Mouse (Mus musculus): ENCODE measurements around the gene Rere. TPM values are rescaled to one million over a fixed set of nuclear protein-coding genes. Genes with fewer than 3 reads are reported as not detected.

The Rere gene
- polyA plus RNA-seq, 1 experiment: 82.1 TPM

- TF ChIP-seq CTCF (IDR thresholded peaks at IDR 0.05; ENCODE audit: borderline replicate concordance, extremely low read depth, insufficient read depth, insufficient read length): no peak
- TF ChIP-seq POLR2A (IDR thresholded peaks at IDR 0.05; ENCODE audit: borderline replicate concordance, extremely low read depth, insufficient read depth, insufficient read length, poor library complexity, severe bottlenecking): no peak
- DNase-seq (ENCODE audit: low read depth): no peak
These were observed 165.2 kb downstream of the Rere start for GRCm38 (mm10) chr4:150446617-150447016.

GRCm38 (mm10) chr4:150447517-150447916 lies 166.1 kb downstream of the Rere start:
- DNase-seq (ENCODE audit: low read depth): no peak
- TF ChIP-seq CTCF (IDR thresholded peaks at IDR 0.05; ENCODE audit: borderline replicate concordance, extremely low read depth, insufficient read depth, insufficient read length) (no peak), POLR2A (IDR thresholded peaks at IDR 0.05; ENCODE audit: borderline replicate concordance, extremely low read depth, insufficient read depth, insufficient read length, poor library complexity, severe bottlenecking) (no peak)

- TF ChIP-seq CTCF (IDR thresholded peaks at IDR 0.05; ENCODE audit: borderline replicate concordance, extremely low read depth, insufficient read depth, insufficient read length): no peak
- TF ChIP-seq POLR2A (IDR thresholded peaks at IDR 0.05; ENCODE audit: borderline replicate concordance, extremely low read depth, insufficient read depth, insufficient read length, poor library complexity, severe bottlenecking): no peak
- DNase-seq (ENCODE audit: low read depth): no peak
These were observed 167.0 kb downstream of the Rere start for GRCm38 (mm10) chr4:150448433-150448832.

GRCm38 (mm10) chr4:150450081-150450691 lies 168.7 kb downstream of the Rere start:
- TF ChIP-seq CTCF (IDR thresholded peaks at IDR 0.05; ENCODE audit: borderline replicate concordance, extremely low read depth, insufficient read depth, insufficient read length): no peak
- peak; percentile 50 for DNase-seq (ENCODE audit: low read depth)

- TF ChIP-seq CTCF (IDR thresholded peaks at IDR 0.05; ENCODE audit: borderline replicate concordance, extremely low read depth, insufficient read depth, insufficient read length) (no peak), POLR2A (IDR thresholded peaks at IDR 0.05; ENCODE audit: borderline replicate concordance, extremely low read depth, insufficient read depth, insufficient read length, poor library complexity, severe bottlenecking) (no peak)
- no peak for DNase-seq (ENCODE audit: low read depth)
These were observed 170.9 kb downstream of the Rere start for GRCm38 (mm10) chr4:150452155-150452847.

GRCm38 (mm10) chr4:150454571-150455306 lies 173.3 kb downstream of the Rere start:
- TF ChIP-seq CTCF (IDR thresholded peaks at IDR 0.05; ENCODE audit: borderline replicate concordance, extremely low read depth, insufficient read depth, insufficient read length): no peak
- TF ChIP-seq POLR2A (IDR thresholded peaks at IDR 0.05; ENCODE audit: borderline replicate concordance, extremely low read depth, insufficient read depth, insufficient read length, poor library complexity, severe bottlenecking): no peak
- no peak for DNase-seq (ENCODE audit: low read depth)

- TF ChIP-seq POLR2A (IDR thresholded peaks at IDR 0.05; ENCODE audit: borderline replicate concordance, extremely low read depth, insufficient read depth, insufficient read length, poor library complexity, severe bottlenecking) (no peak), CTCF (IDR thresholded peaks at IDR 0.05; ENCODE audit: borderline replicate concordance, extremely low read depth, insufficient read depth, insufficient read length) (peak; percentile 15; the same call in 1 of the 2 replicates)
- no peak for DNase-seq (ENCODE audit: low read depth)
These were observed 174.3 kb downstream of the Rere start for GRCm38 (mm10) chr4:150455750-150456149.

- no peak for TF ChIP-seq CTCF (IDR thresholded peaks at IDR 0.05; ENCODE audit: borderline replicate concordance, extremely low read depth, insufficient read depth, insufficient read length)
- TF ChIP-seq POLR2A (IDR thresholded peaks at IDR 0.05; ENCODE audit: borderline replicate concordance, extremely low read depth, insufficient read depth, insufficient read length, poor library complexity, severe bottlenecking): no peak
- no peak for DNase-seq (ENCODE audit: low read depth)
These were observed 175.0 kb downstream of the Rere start for GRCm38 (mm10) chr4:150456452-150456851.

GRCm38 (mm10) chr4:150456886-150457285 lies 175.4 kb downstream of the Rere start:
- TF ChIP-seq POLR2A (IDR thresholded peaks at IDR 0.05; ENCODE audit: borderline replicate concordance, extremely low read depth, insufficient read depth, insufficient read length, poor library complexity, severe bottlenecking) (no peak), CTCF (IDR thresholded peaks at IDR 0.05; ENCODE audit: borderline replicate concordance, extremely low read depth, insufficient read depth, insufficient read length) (no peak)
- DNase-seq (ENCODE audit: low read depth): peak; percentile 72

- no peak for TF ChIP-seq POLR2A (IDR thresholded peaks at IDR 0.05; ENCODE audit: borderline replicate concordance, extremely low read depth, insufficient read depth, insufficient read length, poor library complexity, severe bottlenecking)
- no peak for TF ChIP-seq CTCF (IDR thresholded peaks at IDR 0.05; ENCODE audit: borderline replicate concordance, extremely low read depth, insufficient read depth, insufficient read length)
- no peak for DNase-seq (ENCODE audit: low read depth)
These were observed 175.9 kb downstream of the Rere start for GRCm38 (mm10) chr4:150457353-150457752.

GRCm38 (mm10) chr4:150457771-150458170 lies 176.3 kb downstream of the Rere start:
- DNase-seq (ENCODE audit: low read depth): no peak
- no peak for TF ChIP-seq POLR2A (IDR thresholded peaks at IDR 0.05; ENCODE audit: borderline replicate concordance, extremely low read depth, insufficient read depth, insufficient read length, poor library complexity, severe bottlenecking)
- no peak for TF ChIP-seq CTCF (IDR thresholded peaks at IDR 0.05; ENCODE audit: borderline replicate concordance, extremely low read depth, insufficient read depth, insufficient read length)
